Mouse (Mus musculus): ENCODE results near the gene Astn2. TPM values are rescaled to one million over a fixed set of nuclear protein-coding genes. Genes with fewer than 3 reads are reported as not detected.

Gene Astn2
- total RNA-seq, 2 experiments from 2014 or later: not detected

GRCm38 (mm10) chr4:65888332-65888993 lies 515.9 kb downstream of the Astn2 start:
- ATAC-seq (replicated peaks; ENCODE audit: poor library complexity): no peak

DNA sequence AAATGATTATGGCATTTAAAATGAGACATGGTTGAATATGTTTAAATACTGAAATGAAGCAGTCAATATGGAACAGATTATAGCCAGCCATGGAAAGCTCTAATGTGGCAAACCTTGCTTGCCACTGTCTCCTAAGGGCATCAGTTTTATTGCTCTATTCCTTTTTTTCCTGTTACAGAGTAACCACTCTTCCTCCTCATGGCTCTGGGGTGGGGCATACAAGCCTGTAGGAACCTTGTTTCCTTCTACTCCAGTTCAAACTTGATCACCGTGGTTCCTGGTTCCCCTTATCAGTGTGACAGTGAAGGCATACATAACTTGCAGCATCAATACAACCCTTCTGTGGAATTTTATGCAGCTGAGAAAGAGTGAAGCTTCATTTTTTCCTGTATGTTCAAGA lies 517.5 kb downstream of the Astn2 start:
- ATAC-seq (replicated peaks; ENCODE audit: poor library complexity): no peak

- ATAC-seq (replicated peaks; ENCODE audit: poor library complexity): no peak
Observed at GRCm38 (mm10) chr4:65885921-65886320, 518.5 kb downstream of the Astn2 start.

GRCm38 (mm10) chr4:65874236-65874781 lies 530.1 kb downstream of the Astn2 start:
- no peak for ATAC-seq (replicated peaks; ENCODE audit: poor library complexity)

DNA sequence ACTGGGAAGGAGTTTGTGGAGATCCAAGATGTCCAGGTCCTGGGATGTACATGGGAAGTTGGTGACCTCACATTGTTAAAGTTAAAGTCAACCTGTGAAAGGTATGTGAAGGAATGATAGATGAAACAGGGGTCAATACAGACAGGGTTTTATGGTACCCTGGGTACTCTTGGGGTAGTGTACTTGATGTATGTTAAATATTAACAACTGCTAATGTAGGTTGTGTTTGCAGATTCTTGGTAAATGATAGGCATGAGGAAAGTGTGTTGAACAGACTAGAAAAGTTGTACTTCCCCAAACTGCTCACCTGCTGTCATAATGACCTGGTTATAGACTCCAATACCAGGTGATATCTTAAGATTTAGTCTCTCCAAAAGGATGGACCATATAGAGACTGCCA lies 539.9 kb downstream of the Astn2 start:
- ATAC-seq (replicated peaks; ENCODE audit: poor library complexity): no peak

DNA sequence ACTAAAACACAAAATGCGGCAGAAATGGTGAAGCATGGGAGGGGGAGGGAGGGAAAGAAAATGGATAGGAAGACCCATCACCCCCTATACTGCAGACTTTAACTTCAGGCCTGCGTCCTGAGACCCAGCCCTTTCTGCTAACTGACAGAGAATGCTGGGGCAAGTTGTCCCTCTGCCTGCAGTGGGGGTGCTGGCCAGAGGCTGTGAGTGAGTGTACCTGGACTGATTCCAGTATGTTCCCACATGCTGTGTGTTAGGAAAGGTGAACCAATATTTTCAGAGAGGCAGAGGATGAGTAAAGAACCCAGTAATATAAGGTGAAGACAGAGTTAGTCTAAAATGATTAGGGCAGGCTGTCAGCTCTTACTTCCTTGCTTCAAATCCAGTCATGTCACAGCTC lies 561.2 kb downstream of the Astn2 start:
- ATAC-seq (replicated peaks; ENCODE audit: poor library complexity): no peak

DNA sequence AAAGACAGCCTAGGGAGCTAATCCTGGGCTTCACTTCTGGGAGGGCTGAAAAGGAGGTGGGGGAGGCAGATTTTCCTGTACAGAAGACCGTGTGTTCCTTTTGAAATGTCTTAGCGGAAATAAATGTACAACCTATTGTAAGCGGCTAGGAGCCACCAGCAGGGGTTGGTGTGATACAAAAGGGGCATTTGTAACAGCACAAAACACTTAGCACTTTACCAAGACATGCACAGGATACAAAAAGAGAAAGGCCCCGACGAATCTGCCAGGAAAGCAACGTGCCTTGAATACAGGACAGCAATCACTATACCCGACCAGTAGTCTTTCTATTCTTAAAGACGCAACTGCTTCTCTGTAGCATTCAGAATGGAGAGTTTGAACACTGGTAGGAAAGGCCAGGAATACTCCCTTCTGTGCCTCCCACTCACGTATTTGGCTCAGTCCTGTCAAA lies 564.8 kb downstream of the Astn2 start:
- no peak for ATAC-seq (replicated peaks; ENCODE audit: poor library complexity)

- no peak for ATAC-seq (replicated peaks; ENCODE audit: poor library complexity)
Observed at GRCm38 (mm10) chr4:65838781-65839180, 565.6 kb downstream of the Astn2 start.

DNA sequence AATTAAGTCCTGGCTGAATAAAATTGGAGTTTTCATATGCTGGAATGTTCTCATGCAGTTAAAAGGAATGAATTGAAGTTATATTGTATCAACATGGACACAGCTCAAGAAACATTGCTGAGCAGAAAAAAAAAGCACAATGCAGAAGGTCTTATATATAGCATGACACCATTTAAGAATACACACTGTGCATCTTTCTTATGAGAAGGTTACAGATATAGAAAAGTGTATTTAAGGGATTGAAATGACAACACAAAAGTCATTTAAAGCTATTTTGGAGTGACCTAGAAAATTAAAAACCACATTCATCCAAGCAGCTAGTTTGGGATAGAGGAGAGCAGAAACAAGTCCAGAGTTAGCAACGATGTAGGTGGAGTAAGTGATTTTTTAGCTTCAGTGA lies 571.4 kb downstream of the Astn2 start:
- ATAC-seq (replicated peaks; ENCODE audit: poor library complexity): no peak

- no peak for ATAC-seq (replicated peaks; ENCODE audit: poor library complexity)
Observed at GRCm38 (mm10) chr4:65831872-65832271, 572.5 kb downstream of the Astn2 start.

DNA sequence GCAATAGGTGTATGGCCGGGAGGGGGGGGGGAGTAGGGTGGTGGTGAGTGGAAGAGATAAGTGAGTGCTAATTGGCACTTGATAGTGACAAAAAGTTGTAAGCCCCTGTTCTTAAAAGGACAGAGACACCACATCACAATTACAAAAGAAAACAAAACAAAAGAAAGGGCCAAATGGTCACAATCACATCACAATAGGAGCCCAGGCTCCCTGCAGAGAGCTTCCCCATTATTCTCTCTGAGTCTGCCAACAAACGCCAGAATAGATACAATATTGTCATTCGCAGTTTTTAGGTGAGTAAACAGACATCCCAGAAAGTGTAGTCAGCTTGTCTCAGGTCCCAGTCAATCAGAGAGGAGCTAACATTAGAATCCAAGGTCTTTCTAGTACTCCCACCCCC lies 573.9 kb downstream of the Astn2 start:
- no peak for ATAC-seq (replicated peaks; ENCODE audit: poor library complexity)

DNA sequence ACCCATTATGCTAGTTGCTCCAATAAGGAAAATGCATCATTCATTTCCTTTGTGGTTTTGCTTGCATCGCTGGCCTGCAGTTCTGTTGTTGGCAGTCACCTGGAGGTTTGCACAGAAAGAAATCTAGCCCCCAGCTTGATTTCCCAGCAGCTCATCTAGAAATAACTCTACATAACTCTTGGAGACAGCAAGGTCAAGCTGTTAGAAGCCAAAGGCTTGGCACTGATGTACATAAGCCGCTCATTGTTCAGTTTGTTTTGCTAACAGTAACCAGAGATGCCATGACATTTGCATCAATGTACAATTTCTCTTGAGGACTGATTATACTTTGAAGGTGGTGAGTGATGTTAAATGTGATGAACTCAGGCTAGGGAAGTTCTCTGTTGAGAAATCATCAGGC lies 583.3 kb downstream of the Astn2 start:
- ATAC-seq (replicated peaks; ENCODE audit: poor library complexity): no peak

- no peak for ATAC-seq (replicated peaks; ENCODE audit: poor library complexity)
Observed at GRCm38 (mm10) chr4:65820236-65820635, 584.2 kb downstream of the Astn2 start.

DNA sequence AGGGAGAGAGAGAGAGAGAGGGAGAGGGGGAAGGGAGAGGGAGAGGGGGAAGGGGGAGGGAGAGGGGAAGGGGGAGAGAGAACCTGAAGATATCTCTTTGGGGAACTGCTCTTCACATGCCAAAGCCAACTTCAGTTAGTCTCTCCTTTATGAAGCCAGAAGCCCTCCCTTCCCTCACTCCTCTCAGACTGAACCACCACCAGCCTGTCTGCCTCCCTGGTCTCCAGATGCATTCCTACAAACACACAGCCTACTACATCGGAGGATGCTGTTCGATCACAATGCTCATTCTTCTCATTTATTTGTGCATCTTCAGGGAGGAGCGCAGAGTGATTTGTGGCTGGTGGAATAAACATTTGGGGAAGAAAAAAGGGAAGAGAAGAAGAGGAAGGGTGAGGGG lies 584.6 kb downstream of the Astn2 start:
- no peak for ATAC-seq (replicated peaks; ENCODE audit: poor library complexity)

GRCm38 (mm10) chr4:65814176-65814535 lies 590.3 kb downstream of the Astn2 start:
- ATAC-seq (replicated peaks; ENCODE audit: poor library complexity): no peak

DNA sequence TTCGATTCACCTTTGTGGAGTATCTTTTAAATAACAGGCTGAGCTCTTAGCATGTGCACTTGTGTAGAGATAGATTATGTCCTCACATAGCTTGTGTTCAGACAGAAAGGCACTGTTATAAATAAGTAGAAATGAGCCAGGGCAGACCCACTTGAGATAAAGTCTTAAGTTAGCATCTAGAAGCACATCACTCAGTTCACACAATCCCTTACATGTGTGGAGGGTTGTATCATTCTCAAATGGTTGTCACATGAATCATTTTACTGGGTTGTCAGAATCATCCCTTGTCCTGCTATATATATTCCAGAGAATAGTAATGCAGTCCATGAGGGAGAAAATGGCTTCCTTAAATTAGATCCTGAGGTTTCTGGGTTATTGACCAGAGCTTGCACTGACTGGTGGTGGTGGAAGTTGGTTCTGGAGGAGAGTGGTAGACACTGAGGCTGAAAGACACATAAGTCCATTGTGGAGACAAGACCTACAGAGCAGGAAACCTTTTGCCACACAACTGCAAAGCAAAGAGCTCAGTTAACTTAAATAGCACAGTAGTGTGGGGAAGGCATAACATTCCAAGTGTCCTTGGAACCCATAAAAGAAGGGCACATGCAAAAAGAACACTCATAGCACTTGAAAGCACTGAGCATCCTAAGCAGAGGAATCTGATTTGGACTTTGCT lies 590.8 kb downstream of the Astn2 start:
- no peak for ATAC-seq (replicated peaks; ENCODE audit: poor library complexity)

GRCm38 (mm10) chr4:65807341-65807740 lies 597.1 kb downstream of the Astn2 start:
- no peak for ATAC-seq (replicated peaks; ENCODE audit: poor library complexity)

DNA sequence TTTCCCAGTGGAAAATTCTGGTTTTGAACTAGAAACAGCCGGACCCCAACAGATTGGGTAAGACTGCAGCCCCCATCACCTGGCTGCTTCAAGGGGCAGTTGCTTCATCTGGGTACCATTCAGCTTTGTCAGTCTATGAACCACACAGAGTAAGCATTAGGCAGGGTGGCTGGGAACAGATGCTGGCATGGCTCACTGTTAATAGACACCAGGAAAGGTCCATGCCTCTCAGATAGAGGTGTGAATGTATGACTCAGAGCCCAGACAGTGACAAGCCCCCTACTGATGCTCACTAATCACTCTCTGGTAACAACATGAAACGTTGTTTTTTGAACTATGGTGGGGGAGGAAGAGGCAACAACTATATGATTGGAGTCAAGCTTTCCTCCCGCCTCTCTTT lies 603.2 kb downstream of the Astn2 start:
- no peak for ATAC-seq (replicated peaks; ENCODE audit: poor library complexity)

DNA sequence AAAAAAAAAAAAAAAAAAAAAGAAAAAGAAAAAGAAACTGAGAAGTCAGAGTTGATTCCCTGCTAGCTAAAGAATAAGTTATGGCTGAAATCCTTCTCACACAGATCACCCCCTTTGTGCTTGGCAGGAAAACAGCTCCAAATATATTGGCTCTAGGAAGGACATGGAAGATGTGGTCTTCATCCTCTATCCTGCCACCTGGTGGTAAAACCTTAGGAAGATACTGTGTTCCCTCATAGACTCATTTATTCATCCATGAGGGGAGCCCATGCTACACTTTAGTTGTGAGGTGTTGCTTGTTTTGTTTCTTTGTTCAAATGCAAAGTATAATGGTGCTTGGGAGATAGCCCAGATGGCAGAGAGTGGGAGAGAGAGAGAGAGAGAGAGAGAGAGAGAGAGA lies 613.4 kb downstream of the Astn2 start:
- no peak for ATAC-seq (replicated peaks; ENCODE audit: poor library complexity)

GRCm38 (mm10) chr4:65773368-65774010 lies 630.9 kb downstream of the Astn2 start:
- no peak for ATAC-seq (replicated peaks; ENCODE audit: poor library complexity)

GRCm38 (mm10) chr4:65770952-65771351 lies 633.5 kb downstream of the Astn2 start:
- no peak for ATAC-seq (replicated peaks; ENCODE audit: poor library complexity)

- no peak for ATAC-seq (replicated peaks; ENCODE audit: poor library complexity)
Observed at GRCm38 (mm10) chr4:65767919-65768318, 636.5 kb downstream of the Astn2 start.
